Mouse (Mus musculus) mesoderm, embryonic 11.5 days (tissue): Measurements from ENCODE around the gene Me3.
"Not testable (repeated sequence)": the region's sequence is repeated elsewhere in the genome, so short reads cannot be mapped to it uniquely, and the experiment has no call there.

Source experiments
- DNase-seq: peaks from one replicate; pipeline ENCODE4 v3.0.0-alpha.2; 2012; ENCODE audit warnings: low read depth, low spot score

Gene Me3

GRCm38 (mm10) chr7:89730514-89730913, 98.3 kb downstream of the Me3 start:
- no peak for DNase-seq

DNA sequence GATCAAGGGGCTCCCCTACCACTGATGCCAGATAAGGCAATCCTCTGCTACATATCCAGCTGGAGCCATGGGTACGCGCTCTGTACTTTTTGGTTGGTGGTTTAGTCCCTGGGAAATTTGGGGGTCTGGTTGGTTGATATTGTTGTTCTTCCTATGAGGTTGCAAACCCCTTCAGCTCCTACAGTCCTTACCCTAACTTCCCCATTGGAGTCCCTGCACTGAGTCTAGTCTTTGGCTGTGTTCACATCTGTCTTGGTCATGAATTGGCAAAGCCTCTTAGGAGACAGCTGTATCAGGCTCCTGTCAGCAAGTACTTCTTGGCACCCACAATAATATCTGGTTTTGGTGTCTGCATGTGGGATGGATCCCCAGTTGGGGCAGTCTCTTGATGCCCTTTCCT, 98.9 kb downstream of the Me3 start:
- DNase-seq, result not testable (repeated sequence)

DNA sequence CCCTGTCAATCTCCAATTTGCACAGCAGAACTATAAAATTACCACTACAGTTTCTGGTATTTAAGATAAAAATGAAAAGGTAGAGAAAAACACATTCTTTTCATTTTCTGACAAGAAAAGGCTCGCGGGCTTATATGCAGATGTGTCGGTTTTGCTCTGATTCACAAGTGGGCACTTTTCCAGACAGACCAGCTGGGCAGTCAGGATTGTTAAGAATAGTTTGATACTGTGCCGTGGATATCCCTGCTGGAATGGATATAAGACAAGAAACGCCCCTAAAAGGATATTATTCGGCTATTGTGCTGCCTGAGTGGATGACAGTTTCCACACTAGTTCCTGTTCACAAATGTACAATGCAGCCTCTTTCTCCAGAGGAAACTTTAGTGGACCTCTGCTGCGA, 116.2 kb downstream of the Me3 start:
- DNase-seq, result no peak

GRCm38 (mm10) chr7:89749183-89749582, 117.0 kb downstream of the Me3 start:
- no peak for DNase-seq

DNA sequence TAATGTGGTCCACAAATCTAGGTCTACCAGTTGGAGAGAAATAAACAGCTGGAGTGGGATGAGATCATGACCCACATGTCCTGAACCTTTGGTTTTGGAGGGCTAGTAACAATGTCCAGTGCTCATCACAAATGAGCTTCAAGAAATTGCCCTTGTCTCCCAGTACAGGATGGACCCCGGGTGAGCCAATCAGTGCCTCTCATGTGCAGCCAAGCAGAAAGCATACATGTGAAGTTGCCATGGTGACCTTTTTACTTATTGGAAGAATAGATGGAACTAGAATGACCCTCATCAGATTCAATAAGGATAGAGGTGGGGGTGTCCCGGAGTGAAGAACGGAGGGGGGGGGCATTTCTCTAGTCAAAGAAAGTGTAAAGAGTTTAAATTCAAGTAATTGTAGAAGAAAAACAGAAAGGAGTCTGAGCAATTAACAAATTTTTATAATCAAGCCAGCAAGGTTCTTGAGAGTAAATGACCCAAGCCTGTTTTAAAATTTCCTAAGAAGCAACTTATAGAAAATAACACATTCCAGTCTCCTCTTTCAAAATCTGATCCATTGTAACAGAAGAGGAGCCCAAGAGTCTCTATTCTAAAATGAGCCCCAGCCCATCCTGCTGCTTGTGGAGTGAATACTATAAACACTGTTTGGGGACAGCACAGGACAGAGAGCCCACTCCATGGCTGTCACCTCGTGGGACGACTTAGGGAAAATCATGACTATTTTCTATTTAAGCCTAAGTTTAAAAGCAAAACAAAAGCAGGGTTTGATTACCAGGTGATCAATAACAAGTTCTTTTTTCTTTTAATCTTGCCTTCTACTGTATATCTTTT, 134.7 kb downstream of the Me3 start:
- DNase-seq, result peak; percentile 71

- peak; percentile 45 for DNase-seq
Observed at GRCm38 (mm10) chr7:89769106-89769896, 137.1 kb downstream of the Me3 start.

GRCm38 (mm10) chr7:89770021-89770420, 137.8 kb downstream of the Me3 start:
- DNase-seq, result peak; percentile 37

- no peak for DNase-seq
Observed at GRCm38 (mm10) chr7:89772906-89773305, 140.7 kb downstream of the Me3 start.

DNA sequence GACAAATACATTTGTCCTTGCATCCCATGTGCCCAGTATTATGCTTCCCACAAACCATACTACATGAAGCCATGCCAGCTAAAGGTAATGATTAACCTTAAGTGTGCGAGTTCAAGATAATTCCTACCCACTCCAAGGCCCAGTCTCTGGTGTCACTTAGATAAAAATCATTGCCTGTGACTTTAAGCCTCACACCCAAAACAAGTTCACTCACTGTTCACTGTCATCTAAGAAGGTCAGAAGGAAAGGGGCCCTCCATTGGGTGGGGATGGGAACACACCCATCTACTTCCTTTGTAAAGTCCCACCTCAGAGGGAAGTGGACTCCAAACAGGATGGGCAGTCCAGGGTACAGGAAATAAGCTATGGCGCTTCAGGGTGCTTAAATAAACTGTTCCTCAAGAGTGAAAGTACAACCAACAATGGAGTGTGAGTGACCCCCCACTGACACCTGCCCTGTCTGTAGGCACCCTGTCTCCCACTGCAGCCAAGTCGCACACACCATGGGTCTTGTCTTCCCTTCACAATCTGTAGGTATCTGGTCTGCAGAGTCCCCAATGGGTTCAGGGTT, 141.2 kb downstream of the Me3 start:
- no peak for DNase-seq

DNA sequence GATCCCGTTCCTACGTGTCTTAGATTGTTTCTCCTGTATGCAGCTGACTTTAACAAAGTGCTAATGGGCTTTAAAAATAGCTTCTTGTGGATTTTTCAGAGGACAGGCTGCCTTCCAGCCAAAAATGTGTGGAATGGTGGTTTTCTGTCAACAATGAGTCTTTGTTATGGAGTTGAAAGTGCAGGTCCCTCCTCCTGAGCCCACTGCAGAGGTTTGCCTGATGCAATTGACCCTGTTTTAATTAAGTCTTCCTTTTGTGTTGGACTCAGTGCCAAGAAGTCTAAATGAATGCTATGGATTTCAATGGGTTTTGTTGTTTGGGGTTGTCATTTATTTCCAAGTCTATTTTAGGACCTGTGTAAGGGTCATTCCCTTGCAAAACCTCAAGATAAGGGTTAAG, 141.7 kb downstream of the Me3 start:
- DNase-seq, result no peak

- no peak for DNase-seq
Observed at GRCm38 (mm10) chr7:89775848-89776247, 143.7 kb downstream of the Me3 start.

DNA sequence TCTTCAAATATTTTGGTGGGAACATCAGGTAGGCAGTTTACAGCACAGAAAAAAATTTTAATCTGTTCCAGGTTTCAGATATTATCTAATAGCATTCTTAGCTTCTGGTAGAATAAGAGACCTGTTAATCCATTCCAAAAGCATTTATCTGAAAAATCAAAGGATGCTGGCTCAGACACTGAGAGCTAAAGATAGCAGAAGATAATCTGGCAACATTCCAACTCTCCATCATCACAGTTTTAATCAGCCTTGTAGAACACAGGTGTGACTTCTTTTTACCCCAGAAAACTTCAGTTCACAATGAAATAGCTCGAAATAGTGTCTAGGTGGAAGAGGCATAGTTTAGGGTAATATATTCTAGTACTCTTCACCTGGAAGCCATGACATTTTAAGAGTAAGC, 149.2 kb downstream of the Me3 start:
- DNase-seq, result no peak

DNA sequence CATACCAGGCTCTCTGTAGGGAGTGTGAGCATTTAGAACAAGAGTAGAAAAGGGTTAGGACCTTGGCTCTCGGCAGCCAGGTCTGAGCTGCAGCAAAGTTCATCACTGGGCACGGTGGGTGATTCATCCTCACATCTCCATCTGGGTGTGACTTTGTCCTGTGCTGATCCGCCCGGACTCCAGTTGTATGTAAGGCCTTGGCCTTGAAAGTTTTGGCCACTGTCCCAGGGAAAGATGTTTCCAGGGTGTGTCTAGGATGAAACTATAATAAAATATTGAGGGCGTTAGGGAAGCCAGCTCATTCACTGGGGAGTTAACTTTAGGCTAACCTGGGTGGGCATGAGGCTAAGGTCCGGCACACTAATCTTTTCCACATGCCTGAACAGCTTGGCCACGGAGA, 155.5 kb downstream of the Me3 start:
- DNase-seq, result no peak

- DNase-seq, result no peak
Observed at GRCm38 (mm10) chr7:89792576-89792975, 160.4 kb downstream of the Me3 start.

- DNase-seq, result no peak
Observed at GRCm38 (mm10) chr7:89795366-89795765, 163.2 kb downstream of the Me3 start.

GRCm38 (mm10) chr7:89796351-89796801, 164.2 kb downstream of the Me3 start:
- DNase-seq, result peak; percentile 33

GRCm38 (mm10) chr7:89798358-89799020, 166.3 kb downstream of the Me3 start:
- DNase-seq, result peak; percentile 41

DNA sequence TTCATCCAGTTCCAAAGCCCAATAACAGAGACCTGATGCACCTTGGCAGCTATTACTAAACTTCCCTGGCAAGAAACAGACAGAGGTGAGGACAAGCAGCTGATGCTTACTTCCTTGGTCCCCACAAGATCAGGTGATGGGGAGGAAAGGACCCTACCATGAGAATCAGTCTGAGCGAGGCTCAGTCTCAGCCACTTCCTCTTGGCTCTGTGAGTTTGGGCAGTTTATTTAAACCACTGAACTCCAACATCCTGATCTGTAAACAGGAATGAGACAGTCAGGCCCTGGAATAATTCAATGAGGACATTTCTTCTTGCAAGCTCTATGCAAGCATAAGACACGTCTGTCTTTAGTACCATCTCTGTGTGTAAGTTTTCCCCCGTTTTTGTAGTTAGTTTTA, 170.3 kb downstream of the Me3 start:
- DNase-seq, result no peak

DNA sequence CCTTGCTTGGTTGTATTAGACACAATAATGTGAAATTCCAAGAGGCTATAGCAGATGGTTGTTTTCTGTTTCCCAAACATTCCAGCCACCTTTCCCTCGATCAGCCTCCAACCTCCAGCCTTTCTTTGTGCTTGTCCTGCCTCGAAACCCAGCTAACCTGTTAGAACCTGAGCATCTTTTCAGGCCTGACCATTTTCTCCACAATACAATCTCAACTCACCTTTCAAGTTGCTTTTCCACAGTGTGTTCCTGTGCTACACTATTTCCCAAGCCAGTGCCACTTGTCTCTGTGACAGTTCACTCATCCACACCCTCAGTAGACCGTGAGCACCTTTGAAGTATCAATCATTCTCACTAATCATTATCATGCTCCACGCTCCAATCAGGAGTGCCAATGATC, 171.8 kb downstream of the Me3 start:
- no peak for DNase-seq

DNA sequence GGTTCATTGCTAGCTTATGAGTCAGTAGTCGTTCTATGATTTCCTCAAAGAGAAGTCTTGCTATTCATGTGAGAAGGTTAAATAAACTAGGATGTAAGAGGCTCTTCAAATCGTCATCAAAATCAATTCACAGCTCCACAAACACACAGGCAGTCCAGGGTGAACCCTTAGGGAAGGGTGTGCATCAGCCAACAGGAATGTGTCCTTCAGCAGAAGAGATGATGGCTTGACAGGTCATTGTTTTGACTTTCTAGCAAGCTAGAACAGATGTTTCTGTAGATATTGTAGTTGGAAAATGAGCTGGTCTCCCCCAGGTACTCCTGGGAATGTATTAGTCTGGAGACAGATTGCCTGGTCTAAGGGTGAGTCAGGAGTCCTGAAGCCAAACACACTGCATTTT, 177.2 kb downstream of the Me3 start:
- DNase-seq, result no peak

- DNase-seq, result no peak
Observed at GRCm38 (mm10) chr7:89828436-89829065, 196.4 kb downstream of the Me3 start.
